Mouse (Mus musculus): ENCODE results near the gene Asb8. TPM values are rescaled to one million over a fixed set of nuclear protein-coding genes. Genes with fewer than 3 reads are reported as not detected.

Gene Asb8
- total and polyA plus RNA-seq, 2 experiments = 10.8 to 32.9 TPM

DNA sequence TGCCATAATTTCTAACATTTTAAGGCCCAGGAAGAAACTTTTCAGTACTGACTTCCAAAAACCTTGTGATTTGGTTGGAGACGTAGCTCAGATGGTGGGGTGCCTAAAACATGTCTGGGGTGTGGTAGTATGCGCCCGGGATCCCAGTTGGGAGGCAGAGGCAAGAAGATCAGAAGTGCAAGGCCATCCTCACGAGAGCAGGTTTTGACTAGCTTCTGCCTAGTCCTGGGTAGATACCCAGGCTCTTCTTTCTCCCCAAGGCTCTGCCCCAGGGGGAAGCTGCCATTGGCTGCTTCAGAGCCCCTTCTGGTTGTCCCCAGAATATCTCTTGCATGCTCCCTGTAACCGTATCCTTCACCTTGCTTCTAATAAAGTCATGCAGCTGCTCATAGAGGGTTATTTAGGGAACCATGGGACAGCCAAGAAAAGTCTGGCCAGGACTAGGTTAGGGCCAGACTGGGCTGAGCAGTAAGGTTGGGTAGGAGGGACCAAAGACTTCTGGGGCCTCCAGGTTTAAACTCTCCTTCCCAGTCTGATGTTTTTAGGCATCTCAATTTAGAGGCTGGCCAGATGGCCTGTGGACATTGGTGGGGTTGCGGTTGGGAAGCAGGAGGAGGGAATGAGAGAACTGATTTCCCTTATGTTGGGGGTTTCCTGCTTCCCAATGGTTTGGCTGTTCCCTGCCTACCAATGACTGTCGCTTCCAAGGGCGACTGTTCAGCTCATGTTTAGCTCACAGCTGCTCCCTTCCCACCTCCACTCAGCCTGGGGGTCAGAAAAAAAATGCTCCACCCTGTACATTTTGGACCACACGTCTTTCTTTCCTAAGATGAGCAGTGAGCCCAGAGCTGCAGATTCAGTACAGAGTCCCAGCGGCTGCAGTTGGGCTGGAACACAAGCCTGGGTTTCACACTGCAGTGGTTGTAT is 50.3 kb downstream of the Asb8 start:
- WGBS = 91% methylated on average over 10 of the region's 10 CpGs
- Histone ChIP-seq H3K36me3 (ENCODE audit: control insufficient read depth, insufficient read depth, low read length) (no peaks in the 10 kb centered on the region; the same call in 1 of the 2 replicates), H3K27ac (replicated peaks; ENCODE audit: insufficient read depth, low read depth, low read length) (no peak overlapping the region), H3K27me3 (ENCODE audit: control insufficient read depth, insufficient read depth, low read length) (no peaks in the 10 kb centered on the region), H3K9ac (ENCODE audit: low read depth, low read length) (no peak overlapping the region), H3K79me2 (ENCODE audit: control insufficient read depth, insufficient read depth, low read length) (no peaks in the 10 kb centered on the region), H3K4me3 (ENCODE audit: insufficient read depth, low read depth, low read length) (no peak overlapping the region), H3K4me1 (ENCODE audit: control insufficient read depth, insufficient read depth, low read length) (no peaks in the 10 kb centered on the region)
- DNase-seq (ENCODE audit: extremely low read depth, low read depth, low spot score) = no peak
- TF ChIP-seq CTCF (IDR thresholded peaks at IDR 0.05; ENCODE audit: low read depth, low read length) (no peak), POLR2A (IDR thresholded peaks at IDR 0.05; ENCODE audit: extremely low read depth, insufficient read depth, low read length) (no peak)

- H3K36me3 ChIP-seq (ENCODE audit: control insufficient read depth, insufficient read depth, low read length) = no peaks in the 10 kb centered on the region
- H3K4me3 ChIP-seq (ENCODE audit: insufficient read depth, low read depth, low read length) = no peak overlapping the region
- no peaks in the 10 kb centered on the region for H3K79me2 ChIP-seq (ENCODE audit: control insufficient read depth, insufficient read depth, low read length)
- WGBS = 88% methylated on average over 10 of the region's 10 CpGs
- no peaks in the 10 kb centered on the region for H3K27me3 ChIP-seq (ENCODE audit: control insufficient read depth, insufficient read depth, low read length)
- H3K9ac ChIP-seq (ENCODE audit: low read depth, low read length) = no peak overlapping the region
- DNase-seq (ENCODE audit: extremely low read depth, low read depth, low spot score) = no peak
- no peaks in the 10 kb centered on the region for H3K4me1 ChIP-seq (ENCODE audit: control insufficient read depth, insufficient read depth, low read length)
- no peak overlapping the region for H3K27ac ChIP-seq (replicated peaks; ENCODE audit: insufficient read depth, low read depth, low read length)
- TF ChIP-seq CTCF (IDR thresholded peaks at IDR 0.05; ENCODE audit: low read depth, low read length) = no peak
- no peak for TF ChIP-seq POLR2A (IDR thresholded peaks at IDR 0.05; ENCODE audit: extremely low read depth, insufficient read depth, low read length)
Measured at GRCm38 (mm10) chr15:98114098-98114851, 51.1 kb downstream of the Asb8 start.

GRCm38 (mm10) chr15:98111791-98112190 is 53.6 kb downstream of the Asb8 start:
- no peaks in the 10 kb centered on the region for H3K27me3 ChIP-seq (ENCODE audit: control insufficient read depth, insufficient read depth, low read length)
- H3K36me3 ChIP-seq (ENCODE audit: control insufficient read depth, insufficient read depth, low read length) = no peaks in the 10 kb centered on the region
- 86% methylated on average over 5 of the region's 5 CpGs for WGBS
- H3K4me1 ChIP-seq (ENCODE audit: control insufficient read depth, insufficient read depth, low read length) = peaks cover 3% of the 10 kb centered on the region; the same call in 1 of the 2 replicates
- H3K9ac ChIP-seq (ENCODE audit: low read depth, low read length) = no peak overlapping the region
- no peaks in the 10 kb centered on the region for H3K79me2 ChIP-seq (ENCODE audit: control insufficient read depth, insufficient read depth, low read length)
- no peak for DNase-seq (ENCODE audit: extremely low read depth, low read depth, low spot score)
- TF ChIP-seq CTCF (IDR thresholded peaks at IDR 0.05; ENCODE audit: low read depth, low read length) (no peak), POLR2A (IDR thresholded peaks at IDR 0.05; ENCODE audit: extremely low read depth, insufficient read depth, low read length) (no peak)
- no peak overlapping the region for H3K27ac ChIP-seq (replicated peaks; ENCODE audit: insufficient read depth, low read depth, low read length)
- no peak overlapping the region for H3K4me3 ChIP-seq (ENCODE audit: insufficient read depth, low read depth, low read length)

DNA sequence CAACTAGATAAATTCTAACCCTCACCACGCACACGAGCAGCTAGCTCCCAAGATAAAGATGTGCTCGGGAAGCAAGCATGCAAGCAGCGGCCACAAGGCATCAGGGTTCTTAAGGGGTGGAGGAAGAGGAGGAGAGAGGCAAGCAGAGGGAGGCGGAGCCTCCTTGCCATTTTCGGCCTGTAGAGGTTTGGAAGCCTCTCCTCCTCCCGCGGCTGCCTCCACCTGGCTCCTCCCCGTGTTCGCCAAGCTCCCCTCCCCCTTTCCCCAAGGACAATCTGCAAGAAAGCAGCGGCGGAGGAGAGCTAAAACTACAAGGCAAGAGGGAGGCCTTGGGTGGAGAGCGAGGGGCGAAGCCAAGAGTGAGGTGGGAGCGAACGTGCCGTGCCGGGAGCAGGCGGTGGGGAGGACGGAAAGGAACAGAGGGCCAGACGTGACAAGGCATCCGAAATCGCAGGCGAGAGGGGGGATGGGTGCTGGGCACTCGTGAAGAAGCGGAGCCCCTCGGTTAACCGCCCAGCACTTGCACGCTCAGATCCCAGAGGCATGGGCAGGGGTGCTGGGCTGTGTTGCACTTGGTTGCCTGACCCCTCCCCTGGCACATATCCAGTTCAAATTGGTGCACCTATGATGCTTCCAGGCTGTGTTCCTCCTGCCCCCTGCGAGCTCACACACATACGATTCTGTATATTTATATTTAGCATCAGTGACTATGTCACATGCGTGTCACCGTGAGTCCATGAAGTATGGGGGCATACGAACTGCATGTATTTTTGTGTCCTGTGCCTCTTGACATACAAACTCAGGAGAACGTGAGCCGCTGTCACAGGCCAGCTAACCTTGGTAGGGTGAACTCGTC is 56.9 kb downstream of the Asb8 start:
- H3K27ac ChIP-seq (replicated peaks; ENCODE audit: insufficient read depth, low read depth, low read length) = 0 out of 2 replicates have a peak overlapping the region, but pooled peaks have one; percentile 5

GRCm38 (mm10) chr15:98107703-98108296 is 57.6 kb downstream of the Asb8 start:
- H3K79me2 ChIP-seq (ENCODE audit: control insufficient read depth, insufficient read depth, low read length) = no peaks in the 10 kb centered on the region
- TF ChIP-seq POLR2A (IDR thresholded peaks at IDR 0.05; ENCODE audit: extremely low read depth, insufficient read depth, low read length) (no peak), CTCF (IDR thresholded peaks at IDR 0.05; ENCODE audit: low read depth, low read length) (no peak)
- WGBS = 40% methylated on average over 11 of the region's 11 CpGs
- no peak overlapping the region for H3K4me3 ChIP-seq (ENCODE audit: insufficient read depth, low read depth, low read length)
- H3K27me3 ChIP-seq (ENCODE audit: control insufficient read depth, insufficient read depth, low read length) = no peaks in the 10 kb centered on the region
- H3K27ac ChIP-seq (replicated peaks; ENCODE audit: insufficient read depth, low read depth, low read length) = no peak overlapping the region
- H3K36me3 ChIP-seq (ENCODE audit: control insufficient read depth, insufficient read depth, low read length) = no peaks in the 10 kb centered on the region
- H3K4me1 ChIP-seq (ENCODE audit: control insufficient read depth, insufficient read depth, low read length) = peaks cover 3% of the 10 kb centered on the region; the same call in 1 of the 2 replicates
- no peak for DNase-seq (ENCODE audit: extremely low read depth, low read depth, low spot score)
- H3K9ac ChIP-seq (ENCODE audit: low read depth, low read length) = no peak overlapping the region

More for the DNA sequence above, 56.9 kb downstream of the Asb8 start:
- Histone ChIP-seq H3K9ac (ENCODE audit: low read depth, low read length) (peak overlapping the region; percentile 80), H3K36me3 (ENCODE audit: control insufficient read depth, insufficient read depth, low read length) (no peaks in the 10 kb centered on the region), H3K4me3 (ENCODE audit: insufficient read depth, low read depth, low read length) (peak overlapping the region; percentile 75), H3K79me2 (ENCODE audit: control insufficient read depth, insufficient read depth, low read length) (no peaks in the 10 kb centered on the region), H3K4me1 (ENCODE audit: control insufficient read depth, insufficient read depth, low read length) (peaks cover 3% of the 10 kb centered on the region; the same call in 1 of the 2 replicates), H3K27me3 (ENCODE audit: control insufficient read depth, insufficient read depth, low read length) (no peaks in the 10 kb centered on the region)
- WGBS = 4% methylated on average over 37 of the region's 37 CpGs
- TF ChIP-seq CTCF (IDR thresholded peaks at IDR 0.05; ENCODE audit: low read depth, low read length) (no peak), POLR2A (IDR thresholded peaks at IDR 0.05; ENCODE audit: extremely low read depth, insufficient read depth, low read length) (0 out of 2 replicates have a peak, but pooled peaks have one; percentile 3)
- peak; percentile 78 for DNase-seq (ENCODE audit: extremely low read depth, low read depth, low spot score)
